Mouse (Mus musculus) kidney, adult 8-10 months (tissue): Measurements from ENCODE around the gene Igtp.
"Not testable (repeated sequence)": the region's sequence is repeated elsewhere in the genome, so short reads cannot be mapped to it uniquely, and the experiment has no call there.

ENCODE experiments used
- DNase-seq, 2 experiments: peaks; one replicate each; pipeline ENCODE4 v3.0.0; 2022

The Igtp gene

GRCm38 (mm10) chr11:58199229-58200037 is at the start of gene Igtp, which contains the start of gene Irgm2:
TSS of gene Igtp (plus strand) at chr11:58199556.
TSS of gene Irgm2 (plus strand) at chr11:58199618.
- peak; percentile 82 to 87 for DNase-seq

- no peak for DNase-seq
These were observed 43.9 kb upstream of the Igtp start for GRCm38 (mm10) chr11:58155458-58155857.

- DNase-seq = no peak
These were observed 42.5 kb upstream of the Igtp start for GRCm38 (mm10) chr11:58156871-58157270.

- DNase-seq = no peak
These were observed 34.3 kb upstream of the Igtp start for GRCm38 (mm10) chr11:58165072-58165471.

- no peak for DNase-seq
These were observed 31.6 kb upstream of the Igtp start for GRCm38 (mm10) chr11:58167822-58168166.

- peak; percentile 77 to 84 for DNase-seq
These were observed 31.0 kb upstream of the Igtp start, which contains the start of gene Gemin5 for GRCm38 (mm10) chr11:58168167-58168915. TSS of gene Gemin5 (minus strand) at chr11:58168539.

- no peak for DNase-seq
These were observed 29.7 kb upstream of the Igtp start for GRCm38 (mm10) chr11:58169666-58170065.

GRCm38 (mm10) chr11:58171459-58172091 is 27.8 kb upstream of the Igtp start, which contains the start of gene Mrpl22:
TSS of gene Mrpl22 (plus strand) at chr11:58171661.
- peak; percentile 97 to 98 for DNase-seq

- peak; percentile 81 to 85 for DNase-seq
These were observed 19.8 kb upstream of the Igtp start for GRCm38 (mm10) chr11:58179563-58179962.

- not testable (repeated sequence) for DNase-seq
These were observed 19.4 kb upstream of the Igtp start for GRCm38 (mm10) chr11:58179986-58180385.

- peak; percentile 56 to 63 for DNase-seq
These were observed 18.6 kb upstream of the Igtp start for GRCm38 (mm10) chr11:58180756-58181155.

GRCm38 (mm10) chr11:58183579-58183978 is 15.8 kb upstream of the Igtp start:
- no peak for DNase-seq

- DNase-seq = no peak
These were observed 9.7 kb upstream of the Igtp start for GRCm38 (mm10) chr11:58189675-58190074.

- no peak for DNase-seq
These were observed 6.0 kb upstream of the Igtp start for GRCm38 (mm10) chr11:58193326-58193725.

- DNase-seq = no peak
These were observed 5.4 kb upstream of the Igtp start for GRCm38 (mm10) chr11:58193860-58194520.

- DNase-seq = no peak
These were observed 693 bp upstream of the Igtp start for GRCm38 (mm10) chr11:58198663-58199062.

- no peak for DNase-seq
These were observed 870 bp downstream of the Igtp start for GRCm38 (mm10) chr11:58200226-58200625.

GRCm38 (mm10) chr11:58201052-58201451 is 1.7 kb downstream of the Igtp start:
- no peak for DNase-seq

GRCm38 (mm10) chr11:58210321-58210886 is 11.0 kb downstream of the Igtp start:
- no peak for DNase-seq

- DNase-seq = no peak
These were observed 11.8 kb downstream of the Igtp start for GRCm38 (mm10) chr11:58211062-58211681.

GRCm38 (mm10) chr11:58211682-58212067 is 12.3 kb downstream of the Igtp start:
- DNase-seq = no peak
